Mouse (Mus musculus) liver, postnatal 0 days (tissue): ENCODE data around the gene Gatad1. TPM values are rescaled to one million over a fixed set of nuclear protein-coding genes. Genes with fewer than 3 reads are reported as not detected.

Experiments used
- ATAC-seq: fragments of 200-750 bp; cut with Nextera tagmentation; 2 replicates; pipeline ENCODE4 v1.8.0; 2017; ENCODE audit warnings: mild to moderate bottlenecking, moderate library complexity
- DNase-seq: peaks from one replicate; pipeline ENCODE4 v3.0.0-alpha.2; 2016
- H3K27ac ChIP-seq: fragments of 300-500 bp; sonication (generic); 2 replicates; pipeline ENCODE4 v1.5.1; 2014; ENCODE audit warnings: antibody characterized with exemption, moderate library complexity, mild to moderate bottlenecking, low read depth
- H3K27me3 ChIP-seq: fragments of 300-500 bp; sonication (generic); 2 replicates; pipeline ENCODE4 v1.6.1; 2014; ENCODE audit warnings: low read length, control low read depth, mixed read lengths; ENCODE audit not compliant: insufficient read depth
- H3K36me3 ChIP-seq: fragments of 300-500 bp; sonication (generic); replicated peaks from 2 replicates; pipeline ENCODE4 v1.6.1; 2014; ENCODE audit warnings: mild to moderate bottlenecking, control low read depth, low read length, moderate library complexity, mixed read lengths; ENCODE audit not compliant: insufficient read depth
- H3K4me1 ChIP-seq: fragments of 300-500 bp; sonication (generic); 2 replicates; pipeline ENCODE4 v1.6.1; 2014; ENCODE audit warnings: antibody characterized with exemption, mild to moderate bottlenecking, control low read depth; ENCODE audit not compliant: insufficient read depth
- H3K4me2 ChIP-seq: fragments of 300-500 bp; sonication (generic); 2 replicates; pipeline ENCODE4 v1.6.1; 2014; ENCODE audit warnings: low read depth, mild to moderate bottlenecking, low read length, moderate library complexity, mixed read lengths
- H3K4me3 ChIP-seq: fragments of 300-500 bp; sonication (generic); 2 replicates; pipeline ENCODE4 v1.5.1; 2014; ENCODE audit warnings: low read depth, low read length
- H3K9ac ChIP-seq: fragments of 300-500 bp; sonication (generic); replicated peaks from 2 replicates; pipeline ENCODE4 v1.6.1; 2014; ENCODE audit warnings: mild to moderate bottlenecking, moderate library complexity
- H3K9me3 ChIP-seq: fragments of 300-500 bp; sonication (generic); 2 replicates; pipeline ENCODE4 v1.6.1; 2016; ENCODE audit warnings: mild to moderate bottlenecking, control low read depth, low read length, mixed read lengths
- CTCF ChIP-seq: sonication (generic); IDR thresholded peaks from 2 replicates; pipeline ENCODE4 v1.5.1; 2016; ENCODE audit warnings: antibody characterized with exemption, low read depth
- EP300 ChIP-seq: IDR thresholded peaks from 2 replicates; pipeline ENCODE4 v1.6.1; 2016; ENCODE audit warnings: antibody characterized with exemption, low read depth, mild to moderate bottlenecking
- WGBS: fragments of 180-500 bp; shearing (Covaris S2); extraction: QIAGEN DNeasy Blood & Tissue Kit; methylation state at CpG from one replicate; pipeline ENCODE4 v1.1.7; 2014; ENCODE audit not compliant: insufficient replicate concordance; 5-methylcytosine and 5-hydroxymethylcytosine counted together
- polyA plus RNA-seq: library from polyadenylated mRNA; unstranded; fragments of >200 nt; fragmentation: Nextera tagmentation; extraction: Ambion mirVana; gene quantifications from 2 replicates; pipeline ENCODE4 v1.2.1, GENCODE M21; 2015

Gatad1 gene
- 25.7 and 26.9 TPM in 2 replicates for polyA plus RNA-seq

DNA sequence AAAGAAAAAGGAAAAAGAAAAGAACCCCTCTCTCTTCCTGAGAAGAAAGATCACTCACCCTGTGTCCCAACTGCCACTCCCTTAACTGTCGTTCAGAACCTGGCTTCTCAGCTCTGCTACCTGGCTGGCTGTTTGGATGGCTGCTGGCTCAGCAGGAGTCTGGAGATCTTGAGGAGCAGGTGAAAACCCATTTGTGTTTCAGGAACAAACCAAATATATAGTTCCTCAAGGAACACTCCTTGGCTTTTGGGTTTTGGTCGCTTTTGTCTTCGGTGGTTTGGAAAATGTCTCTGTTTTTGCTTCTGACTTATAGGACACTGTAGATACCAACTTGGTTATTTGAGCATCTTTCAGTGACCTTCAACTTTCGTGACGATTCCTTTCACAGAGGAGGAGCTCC lies at the start of gene Gatad1:
Gene Gatad1, minus strand, starts transcription at position 101 of the 400 bp plus-strand sequence.
- ATAC-seq = no peak
- WGBS = 67% methylated on average over 5 of the region's 5 CpGs
- DNase-seq = no peak
- Histone ChIP-seq H3K4me1 (no peaks in the 10 kb centered on the region), H3K27me3 (no peaks in the 10 kb centered on the region), H3K4me3 (no peak within 1 kb of the TSS), H3K36me3 (no peaks in the 10 kb centered on the region), H3K4me2 (no peak within 1 kb of the TSS), H3K9me3 (no peaks in the 10 kb centered on the region), H3K9ac (no peak within 1 kb of the TSS), H3K27ac (no peak within 1 kb of the TSS)
- TF ChIP-seq EP300 (no peak), CTCF (no peak)

DNA sequence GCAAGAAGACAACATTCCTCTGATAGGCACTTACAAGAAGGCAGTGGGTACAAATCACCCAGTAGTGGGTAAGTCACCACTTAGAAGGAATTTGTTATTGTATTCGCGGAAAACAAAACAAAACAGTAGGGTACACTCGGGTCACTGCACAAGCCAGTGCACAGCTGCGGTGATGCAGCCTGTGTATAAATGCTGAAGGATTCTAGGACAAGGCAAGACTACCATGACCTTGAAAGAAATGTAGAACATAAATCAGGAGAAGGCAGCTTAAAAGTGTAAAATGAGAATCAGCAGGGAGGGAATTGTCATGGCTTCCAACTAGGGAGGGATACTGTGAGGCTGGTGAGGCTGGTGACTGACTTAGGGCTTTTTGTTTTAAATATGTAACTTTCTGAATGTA lies 45.2 kb upstream of the Gatad1 start:
- DNase-seq (no peak), ATAC-seq (no peak)
- Histone ChIP-seq H3K9me3 (no peaks in the 10 kb centered on the region), H3K36me3 (peaks cover 12% of the 10 kb centered on the region), H3K9ac (no peak overlapping the region), H3K27ac (no peak overlapping the region), H3K27me3 (no peaks in the 10 kb centered on the region), H3K4me2 (no peak overlapping the region), H3K4me3 (no peak overlapping the region), H3K4me1 (no peaks in the 10 kb centered on the region)
- WGBS = 96% methylated on average over 4 of the region's 4 CpGs
- no peak for TF ChIP-seq CTCF
- TF ChIP-seq EP300 = no peak

DNA sequence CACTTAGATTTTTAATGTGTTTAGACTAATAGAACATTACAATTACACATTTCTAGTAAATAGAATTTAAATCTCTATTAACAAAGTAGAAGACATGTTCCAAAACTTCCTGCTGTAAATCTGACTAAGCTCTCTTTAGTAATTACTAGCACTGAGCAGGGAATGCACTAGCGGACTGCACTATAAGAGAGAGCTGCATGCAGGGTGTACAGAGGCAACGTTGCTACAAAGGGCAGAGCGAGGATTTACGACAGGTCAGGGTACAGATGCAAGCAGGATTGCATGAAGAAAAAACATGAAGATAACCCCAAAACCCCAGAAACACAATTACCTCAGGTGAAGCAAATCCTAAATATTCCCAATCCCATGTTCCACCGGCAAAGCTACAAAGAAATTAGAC lies 43.0 kb upstream of the Gatad1 start:
- no peak for TF ChIP-seq EP300
- no peak for TF ChIP-seq CTCF
- WGBS = 86% methylated on average over 5 of the region's 5 CpGs
- DNase-seq = no peak
- Histone ChIP-seq H3K27me3 (no peaks in the 10 kb centered on the region), H3K4me2 (no peak overlapping the region), H3K4me1 (no peaks in the 10 kb centered on the region), H3K9ac (no peak overlapping the region), H3K4me3 (no peak overlapping the region), H3K36me3 (peaks cover 13% of the 10 kb centered on the region), H3K9me3 (no peaks in the 10 kb centered on the region), H3K27ac (no peak overlapping the region)
- no peak for ATAC-seq

DNA sequence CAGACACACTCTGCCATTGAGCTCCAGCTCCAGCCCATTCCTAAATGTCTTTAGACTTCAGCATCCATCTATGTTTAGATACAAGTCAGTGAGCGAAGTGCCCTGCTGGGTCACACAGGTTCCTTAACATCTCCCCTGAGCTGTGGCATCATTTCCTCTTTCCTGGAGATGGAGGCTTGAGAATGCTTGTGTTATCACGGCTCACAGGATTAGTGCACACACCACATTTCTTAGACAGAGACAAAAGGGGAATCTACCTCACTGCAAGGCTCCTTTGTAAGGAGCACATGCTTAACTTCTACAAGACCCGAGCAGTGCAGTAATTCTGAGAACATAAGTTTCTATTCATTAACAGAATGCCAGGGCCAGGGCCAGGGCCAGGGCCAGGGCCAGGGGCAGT lies 39.0 kb upstream of the Gatad1 start:
- no peak for ATAC-seq
- WGBS = 64% methylated on average over 3 of the region's 3 CpGs
- no peaks in the 10 kb centered on the region for H3K4me1 ChIP-seq
- no peak overlapping the region for H3K9ac ChIP-seq
- no peak overlapping the region for H3K27ac ChIP-seq
- no peak overlapping the region for H3K4me2 ChIP-seq
- H3K9me3 ChIP-seq = no peaks in the 10 kb centered on the region
- no peaks in the 10 kb centered on the region for H3K27me3 ChIP-seq
- H3K4me3 ChIP-seq = no peak overlapping the region
- TF ChIP-seq CTCF (no peak), EP300 (no peak)
- no peak for DNase-seq
- H3K36me3 ChIP-seq = peaks cover 32% of the 10 kb centered on the region

DNA sequence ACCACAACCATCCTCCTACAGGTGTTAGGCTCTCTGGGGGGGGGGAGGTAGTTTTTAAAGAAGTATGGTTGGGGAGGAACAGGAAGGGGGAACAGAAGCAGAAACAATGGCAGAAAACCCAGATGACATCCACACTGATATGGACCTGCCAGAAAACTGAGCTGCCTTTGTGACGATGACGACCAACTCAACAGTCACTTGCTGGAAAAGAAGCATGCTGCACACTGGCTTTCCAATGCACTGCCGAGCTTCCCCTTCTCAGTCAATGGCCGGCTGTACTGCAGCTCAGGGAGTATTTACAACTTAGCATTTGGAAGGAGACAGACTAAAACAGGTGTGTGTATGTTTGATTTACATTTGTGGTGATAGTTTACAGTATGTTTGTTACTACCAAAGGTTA lies 38.2 kb upstream of the Gatad1 start:
- Histone ChIP-seq H3K9ac (no peak overlapping the region), H3K27ac (no peak overlapping the region), H3K36me3 (peaks cover 32% of the 10 kb centered on the region), H3K4me2 (no peak overlapping the region), H3K9me3 (no peaks in the 10 kb centered on the region), H3K27me3 (no peaks in the 10 kb centered on the region), H3K4me3 (no peak overlapping the region), H3K4me1 (no peaks in the 10 kb centered on the region)
- WGBS = 80% methylated on average over 4 of the region's 4 CpGs
- no peak for ATAC-seq
- DNase-seq = no peak
- TF ChIP-seq EP300 (no peak), CTCF (no peak)

DNA sequence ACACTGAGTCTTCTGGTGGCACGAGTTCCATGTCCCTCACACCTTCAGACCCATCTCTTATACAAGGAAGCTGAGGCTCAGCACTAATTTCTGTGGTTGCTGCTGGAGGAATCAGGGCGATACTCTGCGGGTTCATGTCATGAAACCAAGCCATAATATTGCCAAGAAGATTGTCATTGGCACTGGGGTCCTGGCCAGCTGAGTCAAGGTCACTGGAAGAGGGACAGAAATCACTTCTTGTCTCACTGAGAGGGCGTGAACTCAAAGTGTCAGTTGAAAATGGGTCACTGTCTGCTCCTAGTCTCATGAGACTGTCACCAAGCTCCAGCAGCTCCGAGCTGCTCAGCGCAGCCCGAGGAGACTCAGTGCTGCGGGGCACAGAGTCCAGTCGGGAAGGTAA lies 36.0 kb upstream of the Gatad1 start:
- no peaks in the 10 kb centered on the region for H3K9me3 ChIP-seq

DNA sequence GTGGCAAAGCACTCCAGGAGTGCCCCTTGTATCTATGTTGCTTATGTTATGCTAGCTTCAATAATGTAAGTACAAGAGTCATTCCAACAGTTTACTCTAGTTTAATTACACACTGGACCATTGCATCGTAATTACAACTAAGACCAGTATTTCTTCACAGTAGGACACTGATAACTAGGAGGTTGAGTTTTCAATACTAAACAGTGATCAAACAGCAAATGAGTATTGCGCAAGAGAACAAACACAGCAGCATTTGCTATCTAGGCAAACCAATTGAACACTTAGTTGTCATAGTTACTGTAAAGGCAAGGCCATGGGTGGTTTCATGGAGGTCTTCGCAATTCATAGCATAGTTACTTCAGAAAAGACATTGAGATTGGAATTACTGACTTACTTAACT lies 34.3 kb upstream of the Gatad1 start:
- peak; percentile 66 for ATAC-seq
- Histone ChIP-seq H3K4me2 (no peak overlapping the region), H3K9me3 (no peaks in the 10 kb centered on the region), H3K4me1 (no peaks in the 10 kb centered on the region), H3K27ac (no peak overlapping the region), H3K27me3 (no peaks in the 10 kb centered on the region), H3K36me3 (peaks cover 36% of the 10 kb centered on the region), H3K9ac (no peak overlapping the region), H3K4me3 (no peak overlapping the region)
- 70% methylated on average over 3 of the region's 3 CpGs for WGBS
- no peak for DNase-seq
- TF ChIP-seq CTCF = no peak
- TF ChIP-seq EP300 = no peak

More for the DNA sequence above, 36.0 kb upstream of the Gatad1 start:
- H3K4me1 ChIP-seq = no peaks in the 10 kb centered on the region
- no peak for DNase-seq
- no peak for ATAC-seq
- H3K9ac ChIP-seq = no peak overlapping the region
- H3K4me3 ChIP-seq = no peak overlapping the region
- no peak overlapping the region for H3K27ac ChIP-seq
- TF ChIP-seq CTCF (no peak), EP300 (no peak)
- no peak overlapping the region for H3K4me2 ChIP-seq
- H3K36me3 ChIP-seq = peaks cover 36% of the 10 kb centered on the region
- H3K27me3 ChIP-seq = no peaks in the 10 kb centered on the region
- WGBS = 89% methylated on average over 9 of the region's 9 CpGs
